Mouse (Mus musculus) Patski (cell line): ENCODE results near the gene Notch2. TPM values are rescaled to one million over a fixed set of nuclear protein-coding genes. Genes with fewer than 3 reads are reported as not detected.

ENCODE experiments used
- ATAC-seq: fragments of 100-300 bp; one replicate; pipeline ENCODE4 v1.8.0; 2021
- CTCF ChIA-PET: fragments of 350-600 bp; sonication (Branson Sonifier 250); formaldehyde crosslinking; loops from one replicate; lab custom pipeline; 2022; ENCODE audit warnings: inconsistent platforms; lab: Charles Lee
- POLR2A ChIA-PET: fragments of 350-600 bp; sonication (Branson Sonifier 250); formaldehyde crosslinking; loops from one replicate; lab custom pipeline; 2022; ENCODE audit warnings: antibody characterized with exemption, inconsistent platforms; lab: Charles Lee
- DNase-seq: peaks from one replicate; pipeline ENCODE4 v3.0.0-alpha.2; 2011; ENCODE audit warnings: low read depth, low spot score
- H3K27me3 ChIP-seq: fragments of 371-371 bp; one replicate; pipeline ENCODE4 v1.5.1; 2021
- CTCF ChIP-seq: fragments of 100-300 bp; IDR thresholded peaks from one replicate; pipeline ENCODE4 v1.5.1; 2021
- in situ Hi-C: fragments of 300-500 bp; cut with MboI; formaldehyde crosslinking; loops from 3 replicates; pipeline ENCODE4 v1.11.1; 2018; ENCODE audit warnings: low pct_unique_long_range_greater_than_20kb, mixed read lengths
- polyA plus RNA-seq: library from polyadenylated mRNA; unstranded; gene quantifications from one replicate; pipeline ENCODE4 v1.2.3, GENCODE M21; 2021

The Notch2 gene
- polyA plus RNA-seq, 1 experiment from 2014 or later = 65.2 TPM

DNA sequence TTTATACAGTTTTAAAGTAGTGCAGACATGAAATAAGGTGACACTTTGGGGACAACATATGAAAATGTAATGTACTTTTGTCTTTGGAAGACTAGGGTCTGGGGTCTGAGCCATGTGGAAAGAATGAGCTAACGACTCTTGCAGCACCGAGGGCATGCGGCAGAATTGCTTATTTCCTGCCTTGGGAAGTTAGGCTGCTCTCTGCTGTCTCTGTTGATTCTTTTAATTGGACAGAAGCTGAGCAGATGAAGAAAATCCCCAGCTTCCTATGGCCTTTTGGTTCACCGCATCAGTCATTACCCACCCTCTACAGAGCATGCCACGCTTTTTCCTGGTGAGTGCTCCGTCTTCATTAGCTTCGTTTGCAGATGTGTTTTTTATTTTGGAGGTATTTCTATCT lies 23.8 kb downstream of the Notch2 start:
- CTCF ChIA-PET = interaction anchor here (1.2 to 1.9 kb wide), 3 partner anchors 8 to 10 kb away, joined by 3 to 6 read pairs (median 6); no protein-coding TSS in a partner anchor
- TF ChIP-seq CTCF = no peak

DNA sequence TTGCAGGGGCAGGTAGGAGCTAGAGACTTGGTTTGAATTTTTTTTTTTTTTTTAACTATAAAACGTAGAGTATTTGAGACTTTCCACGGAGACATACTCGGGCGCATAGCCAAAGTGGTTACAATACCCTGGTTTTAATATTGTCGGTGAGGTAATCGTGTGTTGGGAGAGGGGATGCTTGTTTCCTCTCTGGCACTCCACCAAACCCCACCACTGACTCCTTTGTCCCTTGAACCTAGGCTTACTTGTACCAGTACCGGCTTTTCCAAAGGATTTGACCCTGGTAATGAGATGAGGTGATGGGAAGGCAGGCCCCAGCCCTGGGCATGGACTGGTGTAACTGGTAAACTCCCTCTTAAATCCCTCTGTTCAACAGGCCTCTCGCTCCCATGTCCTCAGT lies 25.3 kb downstream of the Notch2 start:
- in situ Hi-C loops = no loop called here
- POLR2A ChIA-PET = interaction anchor here (0.6 to 1.4 kb wide), 3 partner anchors 25 to 183 kb away, joined by 3 to 5 read pairs (median 3); partner anchors contain the start of gene Notch2
- CTCF ChIA-PET = interaction anchor here (0.8 to 1.9 kb wide), 5 partner anchors 9 to 108 kb away, joined by 3 to 6 read pairs (median 4); no protein-coding TSS in a partner anchor
- DNase-seq = no peak
- TF ChIP-seq CTCF = no peak
- H3K27me3 ChIP-seq = no peaks in the 10 kb centered on the region
- no peak for ATAC-seq

More for the DNA sequence above, 23.8 kb downstream of the Notch2 start:
- DNase-seq (no peak), ATAC-seq (no peak)
- in situ Hi-C loops = no loop called here
- POLR2A ChIA-PET = no interaction called here
- H3K27me3 ChIP-seq = no peaks in the 10 kb centered on the region

DNA sequence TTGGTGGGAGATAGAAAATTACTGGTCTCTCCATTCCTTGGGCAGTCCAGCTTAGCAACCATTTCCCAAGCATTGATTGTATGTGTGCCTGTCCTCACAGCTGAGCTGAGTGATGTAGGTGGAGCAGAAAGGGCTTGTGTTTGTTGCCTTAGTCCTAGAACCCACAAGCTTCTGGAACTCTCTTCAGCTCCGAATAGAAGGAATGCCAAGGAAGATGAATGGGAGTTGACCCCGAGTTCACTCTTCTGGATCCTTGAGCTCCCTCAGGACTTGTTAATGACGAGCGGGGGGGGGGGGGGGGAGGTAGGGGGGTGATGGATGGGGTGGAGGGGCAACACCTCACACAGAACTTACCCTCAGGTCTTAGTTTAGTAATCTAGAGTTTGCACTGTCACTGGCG lies 25.9 kb downstream of the Notch2 start:
- ATAC-seq (peak; percentile 9), DNase-seq (no peak)
- ChIA-PET CTCF (interaction anchor here (1.3 kb wide), 1 partner anchor 13 kb away, joined by 6 read pairs; no protein-coding TSS in a partner anchor), POLR2A (interaction anchor here (1.0 to 1.4 kb wide), 2 partner anchors 9 to 25 kb away, joined by 4 to 5 read pairs; partner anchors contain the start of gene Notch2)
- no peaks in the 10 kb centered on the region for H3K27me3 ChIP-seq
- TF ChIP-seq CTCF = no peak
- in situ Hi-C loops = no loop called here

DNA sequence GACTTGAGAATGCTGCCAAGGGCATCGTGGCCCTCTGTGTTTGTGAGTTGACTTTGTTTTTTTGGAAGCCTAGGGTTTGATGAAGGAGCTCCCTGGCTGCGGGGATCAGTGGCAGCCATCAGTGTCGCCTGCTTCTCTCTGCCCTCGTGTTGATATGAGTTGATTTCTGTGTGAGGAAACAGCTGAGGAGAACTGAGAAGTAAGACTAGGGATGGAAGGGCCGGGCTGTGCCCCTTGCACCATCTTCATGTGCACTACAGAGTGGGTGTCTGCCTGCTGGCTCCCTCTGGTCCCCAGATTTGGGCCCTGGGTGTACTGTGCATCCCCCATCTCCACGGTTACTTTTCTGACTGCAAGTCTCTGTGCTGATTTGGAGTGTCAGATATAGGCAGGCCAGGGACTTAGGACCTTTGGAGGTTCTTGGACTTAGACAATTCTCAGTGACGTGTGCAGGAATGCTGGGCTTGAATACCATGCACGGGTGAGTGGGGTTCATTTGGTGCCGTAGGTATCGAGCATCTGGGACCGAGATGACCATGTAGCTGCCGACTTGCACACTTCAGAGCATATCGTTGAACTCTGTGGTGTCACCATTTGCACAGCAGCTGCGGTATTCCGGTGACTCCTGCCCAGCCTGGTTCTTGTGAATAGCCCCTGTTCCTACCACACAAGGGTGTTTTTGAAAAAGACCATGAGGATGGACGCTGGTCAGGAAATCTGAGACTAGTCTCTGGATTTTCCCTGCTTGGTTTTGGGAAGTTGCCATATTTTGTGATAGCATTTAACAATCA lies 26.5 kb downstream of the Notch2 start:
- POLR2A ChIA-PET = interaction anchor here (1.0 to 1.4 kb wide), 2 partner anchors 9 to 26 kb away, joined by 4 to 5 read pairs; partner anchors contain the start of gene Notch2
- DNase-seq (no peak), ATAC-seq (no peak)
- no peak for TF ChIP-seq CTCF
- CTCF ChIA-PET = interaction anchor here (0.7 to 1.3 kb wide), 2 partner anchors 13 to 73 kb away, joined by 3 to 6 read pairs; no protein-coding TSS in a partner anchor
- no peaks in the 10 kb centered on the region for H3K27me3 ChIP-seq
- in situ Hi-C loops = loop anchor here (10.0 kb wide), 1 partner anchor 375 kb away; no protein-coding TSS in a partner anchor

DNA sequence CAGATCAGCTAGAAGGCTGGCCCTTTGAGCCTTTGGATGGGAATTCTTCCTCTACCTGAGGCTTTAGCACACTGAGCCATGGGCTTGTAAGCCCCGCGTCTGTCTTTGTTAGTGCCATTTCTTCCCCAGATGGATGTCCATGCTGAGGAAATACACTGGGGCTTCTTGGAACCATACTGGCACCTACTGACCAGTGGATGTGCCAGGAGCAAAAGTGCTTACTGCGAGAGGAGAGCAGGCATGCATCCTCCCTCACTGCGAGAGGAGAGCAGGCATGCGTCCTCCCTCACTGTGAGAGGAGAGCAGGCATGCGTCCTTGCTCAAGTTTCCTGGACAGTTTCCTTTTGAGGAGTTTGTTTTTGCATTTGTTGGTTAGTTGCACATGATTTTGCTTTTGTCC lies 27.5 kb downstream of the Notch2 start:
- ChIA-PET POLR2A (no interaction called here), CTCF (interaction anchor here (0.7 to 1.3 kb wide), 3 partner anchors 14 to 72 kb away, joined by 3 to 6 read pairs (median 3); no protein-coding TSS in a partner anchor)
- in situ Hi-C loops = loop anchor here (10.0 kb wide), 1 partner anchor 374 kb away; no protein-coding TSS in a partner anchor
- no peak for ATAC-seq
- no peaks in the 10 kb centered on the region for H3K27me3 ChIP-seq
- TF ChIP-seq CTCF = no peak
- no peak for DNase-seq

DNA sequence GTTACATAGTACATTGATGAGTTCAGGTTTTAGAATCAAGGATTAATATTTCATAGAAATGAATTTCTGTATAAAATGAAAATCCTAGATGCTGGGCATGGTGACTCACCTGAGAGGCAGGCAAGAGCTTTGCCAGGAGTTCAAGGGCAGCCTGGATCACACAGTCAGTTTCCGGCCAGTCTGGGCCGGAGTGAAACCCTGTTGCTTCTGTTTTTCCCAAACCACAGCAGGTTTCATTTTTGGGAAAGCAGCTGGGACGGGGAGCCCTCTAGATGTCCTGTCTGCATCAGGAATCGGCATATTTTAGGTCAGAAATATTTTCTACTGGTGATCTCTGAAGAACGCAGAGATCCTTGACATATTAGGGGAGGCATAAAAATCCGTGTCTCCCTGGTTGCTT lies 29.0 kb downstream of the Notch2 start:
- no peaks in the 10 kb centered on the region for H3K27me3 ChIP-seq
- no peak for ATAC-seq
- ChIA-PET CTCF (interaction anchor here (0.7 to 1.9 kb wide), 10 partner anchors 10 to 114 kb away, joined by 3 to 6 read pairs (median 4); no protein-coding TSS in a partner anchor), POLR2A (interaction anchor here (0.6 to 1.7 kb wide), 5 partner anchors 10 to 180 kb away, joined by 3 to 6 read pairs (median 3); partner anchors contain the start of genes Notch2 and Reg4)
- no peak for TF ChIP-seq CTCF
- no peak for DNase-seq
- in situ Hi-C loops = loop anchor here (10.0 kb wide), 1 partner anchor 372 kb away; no protein-coding TSS in a partner anchor

DNA sequence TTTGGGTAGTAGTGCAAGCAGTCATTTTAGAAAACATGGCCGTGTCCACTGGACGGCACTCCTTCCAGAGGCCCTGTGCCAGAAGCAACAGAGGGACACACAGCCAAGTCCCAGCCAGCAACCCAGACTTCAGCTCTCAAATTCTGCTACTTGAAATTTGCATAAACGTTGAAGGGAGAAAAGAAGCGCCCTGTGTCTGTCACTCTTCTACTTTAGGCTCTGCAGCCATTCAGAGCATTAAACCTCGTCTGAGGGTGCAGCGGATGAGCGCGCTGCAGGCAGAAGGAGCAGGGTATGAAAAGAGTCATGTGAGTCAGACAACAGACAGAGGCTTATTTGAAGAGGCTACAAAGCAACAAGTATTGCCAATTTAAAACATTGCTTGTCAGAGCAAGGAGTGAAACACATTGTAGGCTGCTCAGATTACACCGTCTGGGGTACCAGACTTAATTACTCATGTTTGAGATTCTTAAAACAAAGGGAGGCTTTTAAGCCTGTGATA lies 29.7 kb downstream of the Notch2 start:
- in situ Hi-C loops = loop anchor here (10.0 kb wide), 1 partner anchor 372 kb away; no protein-coding TSS in a partner anchor
- CTCF ChIA-PET = interaction anchor here (0.7 to 1.9 kb wide), 9 partner anchors 9 to 66 kb away, joined by 3 to 6 read pairs (median 3); no protein-coding TSS in a partner anchor
- POLR2A ChIA-PET = interaction anchor here (0.5 to 1.7 kb wide), 5 partner anchors 17 to 1438 kb away, joined by 3 to 6 read pairs (median 4); partner anchors contain the start of gene Notch2
- TF ChIP-seq CTCF = no peak
- H3K27me3 ChIP-seq = no peaks in the 10 kb centered on the region
- DNase-seq = peak; percentile 88
- ATAC-seq = peak; percentile 84

DNA sequence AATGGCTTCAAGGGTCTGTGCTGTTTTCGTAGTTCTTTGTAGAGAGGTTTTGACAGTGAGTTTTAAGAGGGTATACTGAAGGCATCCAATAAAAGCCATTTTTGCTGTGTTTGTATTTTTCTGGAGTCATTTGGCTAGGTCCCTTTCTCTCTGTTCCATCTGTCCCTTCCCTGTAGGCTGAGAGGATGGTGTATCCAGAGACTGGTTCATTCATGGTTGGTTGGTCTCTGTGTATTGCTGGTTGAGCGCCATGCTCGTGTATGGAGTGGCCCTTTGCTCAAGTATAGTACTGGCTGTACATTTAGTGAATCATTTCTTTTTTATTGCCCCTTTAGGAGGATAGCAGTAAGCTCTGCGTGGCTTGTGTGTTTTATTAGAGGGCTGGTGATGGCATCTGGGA lies 30.3 kb downstream of the Notch2 start:
- ATAC-seq = no peak
- DNase-seq = no peak
- no peak for TF ChIP-seq CTCF
- ChIA-PET POLR2A (interaction anchor here (1.2 to 1.7 kb wide), 3 partner anchors 19 to 1439 kb away, joined by 4 to 6 read pairs (median 5); partner anchors contain the start of gene Notch2), CTCF (interaction anchor here (0.9 to 1.7 kb wide), 3 partner anchors 9 to 20 kb away, joined by 3 to 4 read pairs (median 4); no protein-coding TSS in a partner anchor)
- in situ Hi-C loops = loop anchor here (10.0 kb wide), 1 partner anchor 371 kb away; no protein-coding TSS in a partner anchor
- H3K27me3 ChIP-seq = no peaks in the 10 kb centered on the region

DNA sequence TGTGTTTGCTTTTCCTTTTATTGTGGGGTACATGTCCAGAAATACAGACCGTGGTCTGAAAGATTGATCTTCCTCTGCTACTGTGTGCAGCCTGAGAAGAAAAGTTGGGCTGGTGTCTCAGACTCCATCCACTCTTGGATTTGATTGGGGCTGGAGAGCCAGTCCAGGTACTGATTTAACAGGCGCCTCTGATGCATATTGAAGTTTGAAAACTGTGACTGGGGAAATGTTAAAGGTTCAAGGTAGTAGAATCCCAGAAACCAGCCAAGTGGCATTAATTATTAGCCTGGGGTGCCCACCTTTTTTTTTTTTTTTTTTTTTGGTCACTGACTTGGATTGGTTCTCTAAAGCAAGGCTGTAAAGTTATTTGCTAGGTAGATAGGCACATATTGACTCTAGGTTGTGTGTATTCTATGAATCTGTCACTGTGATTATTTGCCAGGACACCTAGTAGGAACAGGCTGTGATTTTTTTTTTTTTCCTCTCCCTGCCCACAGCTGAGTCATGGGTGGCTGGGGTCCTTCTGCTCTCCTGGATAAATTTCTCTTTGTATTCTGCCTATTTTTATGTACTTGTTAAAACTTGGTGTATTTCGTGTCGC lies 31.5 kb downstream of the Notch2 start:
- in situ Hi-C loops = loop anchor here (10.0 kb wide), 1 partner anchor 370 kb away; no protein-coding TSS in a partner anchor
- CTCF ChIA-PET = interaction anchor here (0.7 kb wide), 1 partner anchor 14 kb away, joined by 3 read pairs; no protein-coding TSS in a partner anchor

More for the DNA sequence above, 31.5 kb downstream of the Notch2 start:
- no peak for TF ChIP-seq CTCF
- ATAC-seq (no peak), DNase-seq (no peak)
- no peaks in the 10 kb centered on the region for H3K27me3 ChIP-seq
- POLR2A ChIA-PET = interaction anchor here (0.7 to 1.2 kb wide), 2 partner anchors 9 to 171 kb away, joined by 4 to 5 read pairs; no protein-coding TSS in a partner anchor
